Mouse (Mus musculus) stomach, postnatal 0 days (tissue): ENCODE results near the gene Slc7a15.

Experiments
- CTCF ChIP-seq: IDR thresholded peaks from 2 replicates; pipeline ENCODE4 v1.5.1; 2016; ENCODE audit warnings: antibody characterized with exemption, low read depth, mild to moderate bottlenecking, moderate library complexity
- EP300 ChIP-seq: optimal IDR thresholded peaks from 2 replicates; pipeline ENCODE3; 2016; ENCODE audit warnings: antibody characterized with exemption

DNA sequence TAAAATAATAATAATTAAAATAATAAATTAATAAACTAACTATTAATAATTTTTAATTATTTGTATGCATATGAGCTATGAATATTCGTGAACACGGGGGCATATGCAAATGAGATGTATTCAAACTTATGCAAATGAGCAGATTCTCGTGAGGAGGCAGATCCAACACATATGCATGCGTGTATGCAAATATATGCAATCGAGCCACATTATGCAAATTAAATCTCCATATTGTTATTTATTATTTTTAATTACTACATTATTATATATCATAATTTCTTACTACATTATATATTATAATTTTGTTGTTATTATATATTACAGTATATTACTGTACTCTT lies 21.8 kb upstream of the Slc7a15 start:
- TF ChIP-seq CTCF: no peak
- TF ChIP-seq EP300: no peak
